Mouse (Mus musculus): ENCODE measurements around the gene Fgd5. TPM values are rescaled to one million over a fixed set of nuclear protein-coding genes. Genes with fewer than 3 reads are reported as not detected.

Gene Fgd5
- polyA plus RNA-seq, 1 experiment, result not detected

DNA sequence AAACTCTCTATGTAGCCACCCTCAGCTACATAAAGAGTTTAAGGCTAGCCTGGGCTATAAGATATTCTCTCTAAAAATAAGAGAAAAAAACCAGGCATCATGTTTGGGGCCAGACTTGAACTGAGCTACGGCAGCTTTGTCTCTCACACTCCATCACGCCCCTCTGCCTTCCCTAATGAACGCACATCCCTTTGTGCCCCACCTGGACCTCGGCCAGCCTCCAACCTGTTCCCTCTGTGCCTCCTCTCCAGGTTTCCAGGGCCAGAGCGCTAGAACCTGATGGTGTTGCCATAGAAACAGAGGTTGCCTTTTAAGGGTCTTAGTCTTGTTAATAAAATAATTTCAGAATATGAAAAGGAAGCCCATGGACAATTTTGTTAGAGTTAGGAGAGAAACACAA is 37.2 kb downstream of the Fgd5 start:
- peaks cover 13% of the 10 kb centered on the region for H3K4me1 ChIP-seq (ENCODE audit: control insufficient read depth, insufficient read depth, low read length)
- TF ChIP-seq CTCF (IDR thresholded peaks at IDR 0.05; ENCODE audit: insufficient read depth, low read depth, low read length), result no peak
- no peak for TF ChIP-seq POLR2A (IDR thresholded peaks at IDR 0.05; ENCODE audit: insufficient read depth, low read depth, low read length)
- no peak overlapping the region for H3K4me3 ChIP-seq (ENCODE audit: insufficient read depth, low read depth, low read length)
- 75% methylated on average over 5 of the region's 5 CpGs for WGBS
- H3K27ac ChIP-seq (ENCODE audit: insufficient read depth, low read depth, low read length), result no peak overlapping the region

DNA sequence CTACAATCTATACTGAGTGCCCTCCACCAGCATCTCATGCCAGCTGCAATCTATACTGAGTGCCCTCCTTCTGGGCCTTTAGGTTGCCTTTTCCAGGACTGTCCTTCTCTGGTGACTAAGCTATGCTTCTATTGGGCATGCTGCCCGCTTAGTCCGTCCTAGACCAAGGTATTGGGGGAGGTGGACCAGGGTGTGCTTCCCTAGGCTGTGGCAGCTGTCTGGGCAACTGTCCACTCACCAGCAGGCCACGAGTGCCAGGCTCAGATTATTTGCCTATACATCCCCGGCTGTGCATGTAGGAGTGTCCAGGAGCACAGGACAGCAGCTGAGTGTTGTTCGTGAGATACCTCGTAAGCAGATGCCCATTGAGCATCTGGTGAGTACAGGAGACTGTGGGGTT is 38.1 kb downstream of the Fgd5 start:
- Histone ChIP-seq H3K27ac (ENCODE audit: insufficient read depth, low read depth, low read length) (no peak overlapping the region), H3K4me1 (ENCODE audit: control insufficient read depth, insufficient read depth, low read length) (peaks cover 22% of the 10 kb centered on the region), H3K4me3 (ENCODE audit: insufficient read depth, low read depth, low read length) (no peak overlapping the region)
- no peak for TF ChIP-seq POLR2A (IDR thresholded peaks at IDR 0.05; ENCODE audit: insufficient read depth, low read depth, low read length)
- no peak for TF ChIP-seq CTCF (IDR thresholded peaks at IDR 0.05; ENCODE audit: insufficient read depth, low read depth, low read length)
- WGBS, result 71% methylated on average over 6 of the region's 6 CpGs

DNA sequence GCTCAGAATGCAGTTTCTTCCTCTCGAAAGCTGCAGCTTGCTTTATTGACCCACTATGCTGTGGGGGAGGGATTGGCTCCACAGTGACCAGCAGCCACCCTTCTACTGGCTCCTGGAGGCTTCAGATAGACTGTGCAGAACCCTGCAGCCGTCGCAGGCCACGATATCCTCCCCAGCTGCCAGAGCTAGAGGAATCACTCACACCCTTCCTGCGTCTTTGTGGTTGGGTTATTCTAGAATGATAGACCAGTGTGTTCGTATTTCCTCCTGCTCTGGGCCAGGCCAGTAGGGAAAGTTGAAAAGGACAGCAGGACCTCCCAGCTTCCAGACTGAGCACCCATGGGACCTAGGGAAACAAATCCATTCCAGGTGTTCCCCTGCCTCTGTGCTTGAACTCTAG is 39.7 kb downstream of the Fgd5 start:
- H3K4me1 ChIP-seq (ENCODE audit: control insufficient read depth, insufficient read depth, low read length), result peaks cover 29% of the 10 kb centered on the region
- 90% methylated on average over 6 of the region's 6 CpGs for WGBS
- no peak overlapping the region for H3K27ac ChIP-seq (ENCODE audit: insufficient read depth, low read depth, low read length)
- H3K4me3 ChIP-seq (ENCODE audit: insufficient read depth, low read depth, low read length), result no peak overlapping the region
- no peak for TF ChIP-seq POLR2A (IDR thresholded peaks at IDR 0.05; ENCODE audit: insufficient read depth, low read depth, low read length)
- TF ChIP-seq CTCF (IDR thresholded peaks at IDR 0.05; ENCODE audit: insufficient read depth, low read depth, low read length), result no peak

DNA sequence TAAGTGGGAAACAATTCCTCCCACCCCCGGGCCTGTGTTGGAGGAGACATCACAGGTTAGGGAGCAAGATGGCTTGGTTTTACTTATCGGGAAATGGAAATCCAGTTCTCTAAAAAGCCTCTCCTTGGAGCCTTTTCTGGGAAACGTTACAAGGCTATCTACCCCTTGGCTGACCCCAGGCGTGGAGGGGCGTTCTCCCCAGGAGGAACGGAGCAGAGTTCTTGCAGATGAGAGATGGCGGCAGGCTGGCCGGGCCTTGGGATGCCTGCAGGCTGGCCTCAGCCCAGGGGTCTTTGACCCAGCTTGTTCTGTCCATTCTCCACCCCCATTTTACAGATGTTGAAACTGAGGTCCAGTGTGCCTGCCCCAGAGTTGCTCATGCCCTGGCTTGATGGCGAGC is 42.4 kb downstream of the Fgd5 start:
- no peak overlapping the region for H3K27ac ChIP-seq (ENCODE audit: insufficient read depth, low read depth, low read length)
- peaks cover 36% of the 10 kb centered on the region for H3K4me1 ChIP-seq (ENCODE audit: control insufficient read depth, insufficient read depth, low read length)
- TF ChIP-seq POLR2A (IDR thresholded peaks at IDR 0.05; ENCODE audit: insufficient read depth, low read depth, low read length) (no peak), CTCF (IDR thresholded peaks at IDR 0.05; ENCODE audit: insufficient read depth, low read depth, low read length) (no peak)
- no peak overlapping the region for H3K4me3 ChIP-seq (ENCODE audit: insufficient read depth, low read depth, low read length)
- 77% methylated on average over 9 of the region's 9 CpGs for WGBS

DNA sequence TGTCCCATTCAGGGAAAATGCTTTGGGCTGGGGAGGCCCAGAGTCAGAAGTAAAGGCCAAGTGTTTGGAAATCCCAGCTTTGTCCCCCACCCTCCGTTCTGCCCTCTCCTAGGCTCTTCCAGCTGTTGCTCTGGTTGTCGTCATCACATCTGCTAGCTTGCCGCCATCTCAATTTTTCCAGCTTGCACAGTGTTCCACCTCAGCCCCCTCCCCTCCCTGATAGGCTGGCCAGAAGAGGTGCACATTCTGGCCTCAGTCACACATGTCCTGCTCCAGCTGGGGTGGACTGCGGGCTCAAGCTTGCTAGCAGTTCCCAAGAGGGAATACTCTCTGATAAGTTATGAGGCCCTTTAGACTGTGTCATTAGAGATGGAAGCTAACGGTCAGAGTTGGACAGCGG is 42.8 kb downstream of the Fgd5 start:
- Histone ChIP-seq H3K27ac (ENCODE audit: insufficient read depth, low read depth, low read length) (no peak overlapping the region), H3K4me3 (ENCODE audit: insufficient read depth, low read depth, low read length) (no peak overlapping the region), H3K4me1 (ENCODE audit: control insufficient read depth, insufficient read depth, low read length) (peaks cover 37% of the 10 kb centered on the region)
- TF ChIP-seq CTCF (IDR thresholded peaks at IDR 0.05; ENCODE audit: insufficient read depth, low read depth, low read length), result no peak
- 94% methylated on average over 6 of the region's 6 CpGs for WGBS

DNA sequence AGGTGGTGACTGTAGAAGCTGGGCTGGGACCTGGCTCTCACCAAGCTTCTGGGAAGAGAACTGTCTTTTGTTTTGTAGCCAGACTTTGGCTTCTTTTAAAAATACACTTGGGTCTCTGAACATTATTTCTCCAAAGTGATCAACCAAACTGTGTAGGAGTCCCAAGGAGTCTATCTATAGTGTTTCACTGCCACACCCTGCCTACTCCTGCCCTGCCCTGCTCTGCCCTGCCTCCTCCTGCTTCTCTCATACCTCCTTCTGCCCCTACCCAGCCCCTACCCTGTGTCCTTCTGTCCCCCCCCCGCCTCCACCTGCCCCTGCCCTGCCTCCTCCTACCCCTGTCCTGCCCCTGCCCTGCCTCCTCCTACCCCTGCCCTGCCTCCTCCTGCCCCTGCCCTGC is 46.6 kb downstream of the Fgd5 start:
- Histone ChIP-seq H3K4me3 (ENCODE audit: insufficient read depth, low read depth, low read length) (no peak overlapping the region), H3K4me1 (ENCODE audit: control insufficient read depth, insufficient read depth, low read length) (peaks cover 49% of the 10 kb centered on the region), H3K27ac (ENCODE audit: insufficient read depth, low read depth, low read length) (no peak overlapping the region)
- TF ChIP-seq POLR2A (IDR thresholded peaks at IDR 0.05; ENCODE audit: insufficient read depth, low read depth, low read length), result no peak
- no peak for TF ChIP-seq CTCF (IDR thresholded peaks at IDR 0.05; ENCODE audit: insufficient read depth, low read depth, low read length)
- 80% methylated on average over 1 of the region's 1 CpGs for WGBS

DNA sequence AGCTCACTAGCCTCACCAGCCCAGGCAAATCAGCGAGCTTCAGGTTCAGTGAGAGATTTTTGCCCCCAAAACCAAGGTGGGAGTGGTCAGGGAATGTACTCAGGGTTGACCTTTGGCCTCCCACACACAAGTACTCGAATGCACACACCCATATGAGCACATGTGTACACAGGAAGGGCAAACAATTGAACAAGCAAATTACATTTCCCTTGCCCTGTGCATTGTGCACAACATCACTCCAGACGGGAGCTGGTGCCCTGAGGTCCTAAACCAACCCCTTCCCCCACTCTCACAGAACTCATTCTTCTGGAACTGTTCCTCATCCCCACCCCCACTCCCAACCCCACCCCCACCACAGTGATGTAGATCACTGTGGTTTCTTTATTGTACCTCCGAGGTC is 48.7 kb downstream of the Fgd5 start:
- WGBS, result 89% methylated on average over 4 of the region's 4 CpGs

DNA sequence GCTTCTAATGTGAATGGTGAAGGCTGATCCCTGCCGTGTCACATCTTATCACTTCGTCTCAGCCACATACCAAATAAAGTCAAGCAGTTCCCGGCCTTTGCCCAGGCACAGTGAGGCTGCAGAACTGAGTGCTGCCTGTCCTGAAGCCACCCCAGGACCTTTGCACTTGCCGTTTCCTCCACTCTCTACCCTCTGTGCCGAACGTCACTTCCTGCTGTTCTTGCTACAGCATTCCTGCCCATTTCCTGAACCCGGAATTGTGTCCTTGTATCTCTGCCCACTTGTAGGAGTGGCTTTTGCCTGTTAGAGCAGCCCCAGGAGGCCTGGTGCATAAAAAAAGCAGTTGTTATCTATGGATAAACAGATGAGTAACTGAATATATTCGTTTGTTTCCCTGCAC is 52.0 kb downstream of the Fgd5 start:
- no peak overlapping the region for H3K27ac ChIP-seq (ENCODE audit: insufficient read depth, low read depth, low read length)
- peaks cover 21% of the 10 kb centered on the region for H3K4me1 ChIP-seq (ENCODE audit: control insufficient read depth, insufficient read depth, low read length)
- no peak overlapping the region for H3K4me3 ChIP-seq (ENCODE audit: insufficient read depth, low read depth, low read length)
- no peak for TF ChIP-seq POLR2A (IDR thresholded peaks at IDR 0.05; ENCODE audit: insufficient read depth, low read depth, low read length)
- no peak for TF ChIP-seq CTCF (IDR thresholded peaks at IDR 0.05; ENCODE audit: insufficient read depth, low read depth, low read length)
- WGBS, result 82% methylated on average over 8 of the region's 8 CpGs

More for the DNA sequence above, 48.7 kb downstream of the Fgd5 start:
- H3K4me3 ChIP-seq (ENCODE audit: insufficient read depth, low read depth, low read length), result no peak overlapping the region
- H3K27ac ChIP-seq (ENCODE audit: insufficient read depth, low read depth, low read length), result no peak overlapping the region
- TF ChIP-seq POLR2A (IDR thresholded peaks at IDR 0.05; ENCODE audit: insufficient read depth, low read depth, low read length) (no peak), CTCF (IDR thresholded peaks at IDR 0.05; ENCODE audit: insufficient read depth, low read depth, low read length) (no peak)
- H3K4me1 ChIP-seq (ENCODE audit: control insufficient read depth, insufficient read depth, low read length), result peaks cover 35% of the 10 kb centered on the region

DNA sequence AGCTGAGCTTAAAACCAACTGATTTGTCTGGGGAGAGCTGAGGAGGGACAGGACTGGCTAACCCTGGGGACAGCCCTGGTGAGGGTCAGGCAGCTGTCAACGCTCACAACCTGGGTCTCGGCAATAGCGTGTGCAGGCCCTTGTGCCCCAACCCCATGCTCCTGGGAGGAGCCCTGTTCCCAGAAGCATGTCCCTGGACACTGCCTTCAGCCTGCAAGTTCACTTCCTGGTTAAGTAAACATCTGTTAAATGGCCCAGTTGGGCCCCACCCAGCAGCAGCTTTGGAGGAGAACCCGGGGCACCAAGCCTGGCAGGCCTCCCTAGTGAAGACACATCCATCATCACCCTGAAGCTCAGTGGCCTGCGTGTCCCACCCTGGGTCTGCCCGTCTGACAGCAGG is 56.0 kb downstream of the Fgd5 start:
- TF ChIP-seq POLR2A (IDR thresholded peaks at IDR 0.05; ENCODE audit: insufficient read depth, low read depth, low read length) (no peak), CTCF (IDR thresholded peaks at IDR 0.05; ENCODE audit: insufficient read depth, low read depth, low read length) (no peak)
- Histone ChIP-seq H3K27ac (ENCODE audit: insufficient read depth, low read depth, low read length) (no peak overlapping the region), H3K4me3 (ENCODE audit: insufficient read depth, low read depth, low read length) (no peak overlapping the region), H3K4me1 (ENCODE audit: control insufficient read depth, insufficient read depth, low read length) (no peaks in the 10 kb centered on the region)
- 80% methylated on average over 6 of the region's 6 CpGs for WGBS

DNA sequence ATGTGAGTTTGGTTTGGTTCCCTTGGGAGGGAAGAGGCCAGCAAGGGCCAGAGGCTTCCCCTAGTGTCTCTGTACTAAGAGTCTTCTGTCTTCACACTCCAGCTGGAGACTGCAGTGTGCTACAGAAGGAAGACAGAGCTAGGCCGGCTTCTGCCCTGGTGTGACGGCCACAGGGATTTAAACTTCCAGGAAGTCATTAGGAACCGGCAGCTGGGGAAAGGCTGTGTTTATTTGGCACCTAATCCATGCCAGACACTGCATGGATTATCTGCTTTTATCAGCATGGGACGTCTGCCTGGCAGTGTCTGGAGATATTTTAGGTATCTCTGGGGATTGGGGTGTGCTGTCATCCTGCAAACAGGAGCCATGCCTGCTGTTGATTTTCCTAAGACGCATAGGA is 57.7 kb downstream of the Fgd5 start:
- no peak overlapping the region for H3K27ac ChIP-seq (ENCODE audit: insufficient read depth, low read depth, low read length)
- TF ChIP-seq POLR2A (IDR thresholded peaks at IDR 0.05; ENCODE audit: insufficient read depth, low read depth, low read length), result no peak
- no peak for TF ChIP-seq CTCF (IDR thresholded peaks at IDR 0.05; ENCODE audit: insufficient read depth, low read depth, low read length)
- no peaks in the 10 kb centered on the region for H3K4me1 ChIP-seq (ENCODE audit: control insufficient read depth, insufficient read depth, low read length)
- 64% methylated on average over 5 of the region's 5 CpGs for WGBS
- H3K4me3 ChIP-seq (ENCODE audit: insufficient read depth, low read depth, low read length), result no peak overlapping the region
